Mouse (Mus musculus) midbrain, postnatal 0 days (tissue): ENCODE results near the gene Kars. TPM values are rescaled to one million over a fixed set of nuclear protein-coding genes. Genes with fewer than 3 reads are reported as not detected.
A peak's percentile ranks its signal among the peaks of the same experiment; 100 is the strongest.

ENCODE experiments used
- ATAC-seq: fragments of 200-750 bp; cut with Nextera tagmentation; 2 replicates; pipeline ENCODE4 v1.8.0; 2017; ENCODE audit warnings: moderate number of reproducible peaks, mild to moderate bottlenecking, moderate TSS enrichment, moderate library complexity; ENCODE audit not compliant: low FRiP score
- DNase-seq: peaks from one replicate; pipeline ENCODE4 v3.0.0-alpha.2; 2015; ENCODE audit warnings: low spot score
- H3K27ac ChIP-seq: fragments of 300-500 bp; sonication (generic); 2 replicates; pipeline ENCODE4 v1.5.1; 2014; ENCODE audit warnings: low read depth, mild to moderate bottlenecking, low read length, mixed read lengths
- H3K27me3 ChIP-seq: fragments of 300-500 bp; sonication (generic); 2 replicates; pipeline ENCODE4 v1.6.1; 2014; ENCODE audit warnings: low read length, control low read depth, mixed read lengths; ENCODE audit not compliant: insufficient read depth
- H3K36me3 ChIP-seq: fragments of 300-500 bp; sonication (generic); 2 replicates; pipeline ENCODE4 v1.6.1; 2014; ENCODE audit warnings: low read length, control low read depth, mixed read lengths; ENCODE audit not compliant: insufficient read depth
- H3K4me1 ChIP-seq: fragments of 300-500 bp; sonication (generic); 2 replicates; pipeline ENCODE4 v1.6.1; 2014; ENCODE audit warnings: mild to moderate bottlenecking, control low read depth, antibody characterized with exemption, low read length, mixed read lengths; ENCODE audit not compliant: insufficient read depth
- H3K4me2 ChIP-seq: fragments of 300-500 bp; sonication (generic); 2 replicates; pipeline ENCODE4 v1.6.1; 2014; ENCODE audit warnings: low read depth, mild to moderate bottlenecking, low read length, mixed read lengths; ENCODE audit not compliant: poor library complexity, severe bottlenecking
- H3K4me3 ChIP-seq: fragments of 300-500 bp; sonication (generic); 2 replicates; pipeline ENCODE4 v1.5.1; 2014; ENCODE audit warnings: low read depth, mild to moderate bottlenecking, low read length, moderate library complexity
- H3K9ac ChIP-seq: fragments of 300-500 bp; sonication (generic); replicated peaks from 2 replicates; pipeline ENCODE4 v1.6.1; 2014; ENCODE audit warnings: mild to moderate bottlenecking, low read length, moderate library complexity, mixed read lengths; ENCODE audit not compliant: poor library complexity, severe bottlenecking
- H3K9me3 ChIP-seq: fragments of 300-500 bp; sonication (generic); 2 replicates; pipeline ENCODE4 v1.6.1; 2016; ENCODE audit warnings: low read length, control low read depth
- CTCF ChIP-seq: IDR thresholded peaks from 2 replicates; pipeline ENCODE4 v1.5.1; 2016; ENCODE audit warnings: antibody characterized with exemption, mild to moderate bottlenecking
- WGBS: fragments of 180-500 bp; shearing (Covaris S2); extraction: QIAGEN DNeasy Blood & Tissue Kit; methylation state at CpG from one replicate; pipeline ENCODE4 v1.1.7; 2014; 5-methylcytosine and 5-hydroxymethylcytosine counted together
- polyA plus RNA-seq: library from polyadenylated mRNA; unstranded; fragments of >200 nt; fragmentation: Nextera tagmentation; extraction: Ambion mirVana; gene quantifications from 2 replicates; pipeline ENCODE4 v1.2.1, GENCODE M21; 2015
- total RNA-seq: library from RNA; depleted of rRNA; stranded (reverse); fragments of >200 nt; gene quantifications from 2 replicates; pipeline ENCODE4 v1.2.3, GENCODE M21; 2014

Kars gene
- total and polyA plus RNA-seq, 2 experiments from 2014 or later, result 106 to 160 TPM

- no peaks in the 10 kb centered on the region for H3K27me3 ChIP-seq
- H3K27ac ChIP-seq, result no peak overlapping the region
- no peak overlapping the region for H3K4me2 ChIP-seq
- H3K4me3 ChIP-seq, result no peak overlapping the region
- 81% methylated on average over 3 of the region's 3 CpGs for WGBS
- no peak for ATAC-seq
- no peak overlapping the region for H3K9ac ChIP-seq
- TF ChIP-seq CTCF, result peak; percentile 14; the same call in 1 of the 2 replicates
- H3K9me3 ChIP-seq, result no peaks in the 10 kb centered on the region
- no peak for DNase-seq
- H3K36me3 ChIP-seq, result peaks cover 6% of the 10 kb centered on the region
- no peaks in the 10 kb centered on the region for H3K4me1 ChIP-seq
Observed at GRCm38 (mm10) chr8:111961330-111961729, 49.8 kb downstream of the Kars start.

- no peak overlapping the region for H3K9ac ChIP-seq
- H3K4me2 ChIP-seq, result no peak overlapping the region
- no peak overlapping the region for H3K4me3 ChIP-seq
- H3K27ac ChIP-seq, result no peak overlapping the region
- no peaks in the 10 kb centered on the region for H3K9me3 ChIP-seq
- H3K4me1 ChIP-seq, result no peaks in the 10 kb centered on the region
- H3K27me3 ChIP-seq, result no peaks in the 10 kb centered on the region
- 72% methylated on average over 15 of the region's 15 CpGs for WGBS
- H3K36me3 ChIP-seq, result peaks cover 6% of the 10 kb centered on the region
- TF ChIP-seq CTCF, result no peak
- DNase-seq (no peak), ATAC-seq (no peak)
Observed at GRCm38 (mm10) chr8:111960591-111961321, 50.4 kb downstream of the Kars start.

DNA sequence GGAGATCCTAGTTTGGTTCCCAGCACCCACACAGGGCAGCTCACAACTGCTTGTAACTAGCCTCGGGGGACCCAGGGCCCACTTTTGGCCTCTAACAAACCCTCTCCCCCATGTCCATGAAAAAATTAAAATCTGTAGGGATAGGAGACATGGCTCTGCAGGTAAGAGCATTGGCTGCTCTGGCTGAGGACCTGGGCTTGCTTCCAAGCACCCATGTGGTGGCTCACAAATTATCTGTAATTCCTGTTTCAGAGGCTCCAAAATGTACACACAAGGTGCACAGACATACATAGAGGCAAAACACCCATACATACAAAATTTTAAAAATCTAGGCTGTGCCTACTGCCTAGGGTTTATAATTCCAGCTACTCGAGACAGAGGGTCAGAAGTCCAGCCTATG, 53.9 kb downstream of the Kars start:
- no peak for TF ChIP-seq CTCF
- WGBS, result 97% methylated on average over 2 of the region's 2 CpGs
- ATAC-seq (no peak), DNase-seq (no peak)
- H3K27ac ChIP-seq, result no peak overlapping the region
- H3K9ac ChIP-seq, result no peak overlapping the region
- H3K9me3 ChIP-seq, result no peaks in the 10 kb centered on the region
- H3K36me3 ChIP-seq, result peaks cover 26% of the 10 kb centered on the region
- H3K27me3 ChIP-seq, result no peaks in the 10 kb centered on the region
- H3K4me3 ChIP-seq, result no peak overlapping the region
- no peak overlapping the region for H3K4me2 ChIP-seq
- no peaks in the 10 kb centered on the region for H3K4me1 ChIP-seq

DNA sequence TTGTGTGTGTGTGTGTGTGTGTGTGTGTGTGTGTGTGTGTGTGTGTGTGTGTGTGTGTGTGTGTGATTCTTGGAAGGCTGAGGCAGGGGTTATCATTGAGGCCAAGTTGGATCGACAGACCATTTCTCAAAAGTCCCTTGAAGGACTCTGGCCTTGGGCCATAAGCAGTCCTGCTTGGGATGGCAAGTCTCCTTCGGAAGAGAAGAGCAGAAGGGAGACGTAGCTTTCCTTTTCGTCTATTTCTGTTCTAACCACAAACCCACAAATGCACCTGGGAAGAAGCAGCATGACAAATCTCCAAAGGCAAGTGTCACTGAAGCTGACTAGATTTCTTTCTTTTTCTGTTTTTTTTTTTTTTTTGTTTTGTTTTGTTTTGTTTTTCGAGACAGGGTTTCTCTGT, 55.2 kb downstream of the Kars start:
- H3K27me3 ChIP-seq, result no peaks in the 10 kb centered on the region
- H3K4me1 ChIP-seq, result no peaks in the 10 kb centered on the region
- no peak for TF ChIP-seq CTCF
- no peak overlapping the region for H3K4me3 ChIP-seq
- H3K36me3 ChIP-seq, result peaks cover 34% of the 10 kb centered on the region
- no peak overlapping the region for H3K27ac ChIP-seq
- DNase-seq (no peak), ATAC-seq (no peak)
- no peak overlapping the region for H3K9ac ChIP-seq
- H3K4me2 ChIP-seq, result no peak overlapping the region
- no peaks in the 10 kb centered on the region for H3K9me3 ChIP-seq
- 91% methylated on average over 5 of the region's 5 CpGs for WGBS

DNA sequence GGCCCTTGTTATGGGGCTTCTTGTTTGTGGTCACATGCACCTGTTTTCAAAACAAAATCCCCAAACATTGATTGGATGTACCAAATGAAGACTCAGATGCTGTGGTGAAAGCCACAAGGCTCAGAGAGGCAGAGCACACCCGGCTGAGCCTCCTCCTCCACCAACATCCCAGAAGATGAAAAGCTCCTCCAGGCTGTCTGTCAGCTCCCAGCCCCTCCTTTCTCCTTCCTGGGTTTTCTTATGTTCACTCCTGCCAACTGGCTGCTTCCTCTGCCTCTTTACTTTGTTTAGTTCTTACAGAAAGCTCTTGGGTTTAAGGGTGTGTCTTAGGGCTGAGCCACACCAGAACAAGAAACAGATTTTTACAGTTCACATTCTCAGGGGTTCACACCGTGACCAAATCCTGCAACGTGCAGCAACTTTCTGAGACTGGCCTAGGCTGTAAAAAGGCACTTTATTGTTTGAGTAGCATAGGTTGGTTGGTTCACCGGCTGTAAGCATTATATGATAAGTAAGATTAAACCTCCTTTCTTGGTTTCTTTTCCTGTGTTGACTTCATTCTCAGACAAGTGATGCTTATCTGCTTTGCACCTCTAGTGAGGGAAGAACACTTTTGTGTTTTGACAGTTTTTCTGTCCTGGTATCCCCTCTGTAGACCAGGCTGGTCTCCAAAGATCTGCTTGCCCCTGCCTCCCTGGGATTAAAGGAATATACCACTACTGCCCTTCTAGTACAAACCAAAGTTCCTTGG, 56.1 kb downstream of the Kars start:
- no peak for ATAC-seq
- 89% methylated on average over 4 of the region's 4 CpGs for WGBS

GRCm38 (mm10) chr8:111951936-111952335, 59.2 kb downstream of the Kars start:
- WGBS, result 93% methylated on average over 5 of the region's 5 CpGs
- no peaks in the 10 kb centered on the region for H3K27me3 ChIP-seq
- DNase-seq, result no peak
- H3K4me2 ChIP-seq, result no peak overlapping the region
- H3K9me3 ChIP-seq, result no peaks in the 10 kb centered on the region
- H3K36me3 ChIP-seq, result peaks cover 41% of the 10 kb centered on the region
- no peaks in the 10 kb centered on the region for H3K4me1 ChIP-seq
- no peak overlapping the region for H3K9ac ChIP-seq
- H3K4me3 ChIP-seq, result no peak overlapping the region
- TF ChIP-seq CTCF, result no peak
- no peak for ATAC-seq
- no peak overlapping the region for H3K27ac ChIP-seq

More for the DNA sequence above, 56.1 kb downstream of the Kars start:
- H3K36me3 ChIP-seq, result peaks cover 36% of the 10 kb centered on the region
- no peak for TF ChIP-seq CTCF
- H3K4me3 ChIP-seq, result no peak overlapping the region
- H3K9me3 ChIP-seq, result no peaks in the 10 kb centered on the region
- no peak overlapping the region for H3K9ac ChIP-seq
- no peak for DNase-seq
- no peaks in the 10 kb centered on the region for H3K27me3 ChIP-seq
- no peak overlapping the region for H3K27ac ChIP-seq
- no peak overlapping the region for H3K4me2 ChIP-seq
- no peaks in the 10 kb centered on the region for H3K4me1 ChIP-seq
